Mouse (Mus musculus) liver, embryonic 14.5 days (tissue): ENCODE measurements around the gene Vps72. TPM values are rescaled to one million over a fixed set of nuclear protein-coding genes. Genes with fewer than 3 reads are reported as not detected.
A peak's percentile ranks its signal among the peaks of the same experiment; 100 is the strongest.
"Not testable (repeated sequence)": the region's sequence is repeated elsewhere in the genome, so short reads cannot be mapped to it uniquely, and the experiment has no call there.

ENCODE experiments used
- ATAC-seq: fragments of 200-750 bp; cut with Nextera tagmentation; 2 replicates; pipeline ENCODE4 v1.8.0; 2017; ENCODE audit warnings: moderate number of reproducible peaks, mild to moderate bottlenecking, moderate library complexity; ENCODE audit not compliant: insufficient read depth
- DNase-seq, 3 experiments: peaks; one replicate each; pipeline ENCODE4 v3.0.0-alpha.2; 2012 to 2013; ENCODE audit warnings: low read depth in 3 of 3, low spot score in 3 of 3
- H3K27ac ChIP-seq: fragments of 300-500 bp; sonication (generic); 2 replicates; pipeline ENCODE4 v1.5.1; 2014; ENCODE audit warnings: moderate library complexity, mild to moderate bottlenecking, control low read depth, inconsistent platforms
- H3K27me3 ChIP-seq: fragments of 300-500 bp; sonication (generic); 2 replicates; pipeline ENCODE4 v1.6.1; 2014; ENCODE audit warnings: mild to moderate bottlenecking, low read length, moderate library complexity; ENCODE audit not compliant: control insufficient read depth, insufficient read depth
- H3K36me3 ChIP-seq: fragments of 300-500 bp; sonication (generic); replicated peaks from 2 replicates; pipeline ENCODE4 v1.6.1; 2014; ENCODE audit warnings: low read depth; ENCODE audit not compliant: control insufficient read depth, insufficient read depth
- H3K4me1 ChIP-seq, 2 experiments: fragments of 200-500 bp in 1 of 2; fragments of 300-500 bp in 1 of 2; sonication (generic) in 1 of 2; replicated peaks; 2 replicates each; pipeline ENCODE4 v1.6.1; 2012 to 2014; ENCODE audit warnings: antibody characterized with exemption in 1 of 2, inconsistent platforms in 1 of 2, low read length in 1 of 2; ENCODE audit not compliant: control insufficient read depth in 2 of 2, insufficient read depth in 2 of 2
- H3K4me2 ChIP-seq: fragments of 300-500 bp; sonication (generic); 2 replicates; pipeline ENCODE4 v1.6.1; 2014; ENCODE audit warnings: low read depth, mild to moderate bottlenecking, control low read depth, moderate library complexity
- H3K4me3 ChIP-seq, 2 experiments: fragments of 200-500 bp in 1 of 2; fragments of 300-500 bp in 1 of 2; sonication (generic) in 1 of 2; 2 replicates each; pipeline ENCODE4 v1.5.1; 2012 to 2014; ENCODE audit warnings: low read depth in 2 of 2, low read length in 2 of 2, mild to moderate bottlenecking in 2 of 2, control low read depth in 1 of 2, inconsistent platforms in 1 of 2, moderate library complexity in 1 of 2; ENCODE audit not compliant: insufficient read depth in 1 of 2
- H3K9ac ChIP-seq: fragments of 300-500 bp; sonication (generic); replicated peaks from 2 replicates; pipeline ENCODE4 v1.6.1; 2014; ENCODE audit warnings: mild to moderate bottlenecking, control low read depth, moderate library complexity
- H3K9me3 ChIP-seq: fragments of 300-500 bp; sonication (generic); 2 replicates; pipeline ENCODE4 v1.6.1; 2016; ENCODE audit warnings: low read length, mixed read lengths; ENCODE audit not compliant: control insufficient read depth
- CTCF ChIP-seq: IDR thresholded peaks from 2 replicates; pipeline ENCODE4 v1.5.1; 2016; ENCODE audit warnings: antibody characterized with exemption, low read depth, control low read depth
- EP300 ChIP-seq: IDR thresholded peaks from 2 replicates; pipeline ENCODE4 v1.6.1; 2016; ENCODE audit warnings: antibody characterized with exemption, low read depth
- WGBS: fragments of 180-500 bp; shearing (Covaris S2); extraction: QIAGEN DNeasy Blood & Tissue Kit; methylation state at CpG from one replicate; pipeline ENCODE4 v1.1.7; 2014; ENCODE audit not compliant: insufficient replicate concordance; 5-methylcytosine and 5-hydroxymethylcytosine counted together
- polyA plus RNA-seq, 2 experiments: library from polyadenylated mRNA; depleted of rRNA in 1 of 2; stranded (reverse) in 1 of 2; unstranded in 1 of 2; fragments of >200 nt; fragmentation: Nextera tagmentation in 1 of 2; extraction: Ambion mirVana in 1 of 2; gene quantifications; 2 replicates each; pipeline versions ENCODE4 v1.2.1 to v1.2.3; 2012 to 2014

Gene Vps72
- polyA plus RNA-seq, 2 experiments, result 23.4 to 29.6 TPM

DNA sequence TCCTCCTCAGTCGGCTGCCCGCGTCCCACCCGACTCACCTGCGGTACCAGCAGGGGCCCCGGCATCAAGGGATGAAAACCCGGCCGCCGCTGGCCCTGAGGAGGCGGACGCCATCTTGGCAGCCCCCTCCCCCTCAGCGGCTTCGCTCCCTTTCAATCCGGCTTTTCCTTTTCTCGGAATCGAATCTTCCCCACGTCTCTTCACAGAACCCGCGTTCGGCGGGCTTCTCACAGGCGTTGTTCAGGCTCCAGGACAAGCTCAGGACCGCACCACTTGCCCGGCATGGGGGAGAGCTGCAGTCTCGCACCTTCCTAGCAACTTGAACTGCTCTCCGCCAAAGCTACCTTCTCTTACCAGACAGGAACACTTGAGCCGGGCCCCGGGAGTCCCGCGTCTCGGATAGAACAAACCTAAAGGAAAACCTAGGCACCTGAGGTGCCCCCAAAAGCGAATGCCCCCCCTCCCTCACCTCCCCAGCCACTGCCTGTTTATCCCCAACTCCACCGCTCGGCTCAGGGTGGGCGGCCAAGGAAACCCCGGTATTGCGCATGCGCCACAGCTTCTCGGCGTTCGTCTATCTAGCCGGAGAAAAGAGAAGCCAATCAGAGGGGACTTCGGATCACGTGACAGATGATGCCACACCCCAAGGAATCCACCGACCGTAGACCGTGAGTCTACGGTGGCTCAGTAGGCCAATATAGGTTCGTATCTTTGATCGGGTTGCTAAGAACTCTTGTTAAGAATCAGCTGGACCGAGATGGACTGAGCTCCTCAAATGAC is 4.3 kb upstream of the Vps72 start, which contains the start of gene Pip5k1a:
Gene Pip5k1a (minus strand): TSS at position 593 of the 780 bp plus-strand sequence.
- Histone ChIP-seq H3K9me3 (no peaks in the 10 kb centered on the region), H3K4me2 (peak within 1 kb of the TSS; percentile 97), H3K9ac (peak within 1 kb of the TSS; percentile 76), H3K4me3 (peak within 1 kb of the TSS; percentile 67 to 91), H3K27me3 (no peaks in the 10 kb centered on the region), H3K27ac (peak within 1 kb of the TSS; percentile 85), H3K36me3 (no peaks in the 10 kb centered on the region), H3K4me1 (peaks cover 7 to 23% of the 10 kb centered on the region in 2 experiments)
- TF ChIP-seq EP300 (peak; percentile 21; the same call in 1 of the 2 replicates), CTCF (peak; percentile 51)
- ATAC-seq, result peak; percentile 83
- under 1% methylated on average over 51 of the region's 51 CpGs for WGBS
- peak; percentile 98 to 99 (median 99) for DNase-seq

DNA sequence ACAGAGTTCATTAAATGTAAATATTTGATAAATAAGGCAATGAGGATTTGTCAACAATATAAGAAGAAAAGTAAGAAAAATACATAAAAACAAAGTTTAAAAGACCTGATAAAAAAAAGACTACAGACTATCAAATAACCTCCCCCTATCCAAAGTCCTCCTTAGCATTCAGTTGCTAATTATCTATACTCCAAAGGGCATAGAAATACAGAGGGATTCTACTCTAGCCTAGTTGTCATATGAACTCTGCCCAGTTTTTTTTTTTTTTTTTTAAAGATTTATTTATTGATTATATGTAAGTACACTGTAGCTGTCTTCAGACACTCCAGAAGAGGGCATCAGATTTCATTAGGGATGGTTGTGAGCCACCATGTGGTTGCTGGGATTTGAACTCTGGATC is 3.5 kb upstream of the Vps72 start:
- not testable (repeated sequence) for H3K27me3 ChIP-seq, DNase-seq, H3K9me3 ChIP-seq, H3K36me3 ChIP-seq, ATAC-seq
- Histone ChIP-seq H3K4me2 (peak overlapping the region; percentile 84), H3K27ac (peak overlapping the region; percentile 62), H3K4me1 (peaks cover 10 to 26% of the 10 kb centered on the region in 2 experiments), H3K9ac (peak overlapping the region; percentile 64), H3K4me3 (peak overlapping the region in 1 of 2 experiments; percentile 67; a peak in 2 of 4 replicates)

DNA sequence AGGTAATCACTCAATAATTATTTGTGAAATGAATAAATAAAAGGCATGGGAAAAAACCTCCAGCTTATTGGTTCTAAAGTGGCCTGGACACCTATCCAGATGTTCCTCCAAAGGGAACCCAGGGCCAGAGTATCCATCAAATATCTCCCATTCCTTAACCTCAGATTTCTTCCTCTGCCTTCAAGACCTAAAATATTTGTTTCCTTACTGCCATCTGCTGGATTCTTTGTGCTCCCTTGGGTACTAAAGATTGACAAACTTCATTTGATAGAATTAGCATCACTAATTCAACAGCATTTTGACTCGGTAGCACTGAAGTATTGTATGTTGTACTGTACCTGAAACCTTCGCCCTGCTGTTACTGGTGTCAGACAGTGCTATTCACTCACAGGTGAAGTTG is 2.9 kb upstream of the Vps72 start:
- DNase-seq, result peak in 1 of 3 experiments; percentile 14
- no peak overlapping the region for H3K27ac ChIP-seq

DNA sequence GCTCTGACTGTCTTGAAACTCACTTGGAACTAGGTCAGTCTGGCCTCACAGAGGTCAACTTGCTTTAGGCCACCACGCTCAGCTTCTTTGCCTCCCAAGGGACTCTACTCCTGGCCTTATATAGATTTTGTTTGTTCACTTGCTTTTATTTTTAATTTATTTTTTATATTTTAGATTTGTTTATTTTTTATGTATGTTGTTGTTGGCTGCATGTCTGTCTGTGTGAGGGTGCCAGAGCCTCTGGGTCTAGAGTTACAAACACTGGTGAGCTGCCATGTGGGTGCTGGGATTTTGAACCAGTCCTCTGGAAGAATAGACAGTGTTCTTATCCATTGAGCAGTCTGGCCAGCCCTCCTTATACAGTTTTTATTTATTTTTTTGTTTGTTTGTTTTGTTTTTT is 1.9 kb downstream of the Vps72 start:
- Histone ChIP-seq H3K9ac (no peak overlapping the region), H3K4me2 (no peak overlapping the region), H3K4me1 (peaks cover 4 to 15% of the 10 kb centered on the region in 2 experiments; a peak in 3 of 4 replicates), H3K27me3 (no peaks in the 10 kb centered on the region), H3K4me3 (no peak overlapping the region), H3K36me3 (no peaks in the 10 kb centered on the region; the same call in 1 of the 2 replicates), H3K27ac (no peak overlapping the region), H3K9me3 (no peaks in the 10 kb centered on the region)
- 97% methylated on average over 1 of the region's 1 CpGs for WGBS
- no peak for ATAC-seq
- DNase-seq, result no peak
- TF ChIP-seq CTCF (no peak), EP300 (no peak)

More for the DNA sequence above, 2.9 kb upstream of the Vps72 start:
- Histone ChIP-seq H3K27me3 (no peaks in the 10 kb centered on the region), H3K4me1 (peaks cover 11 to 28% of the 10 kb centered on the region in 2 experiments), H3K9me3 (no peaks in the 10 kb centered on the region), H3K4me3 (no peak overlapping the region), H3K4me2 (no peak overlapping the region), H3K36me3 (no peaks in the 10 kb centered on the region), H3K9ac (no peak overlapping the region)
- no peak for ATAC-seq
- TF ChIP-seq EP300, result no peak
- TF ChIP-seq CTCF, result peak; percentile 33; the same call in 1 of the 2 replicates
- WGBS, result 65% methylated on average over 2 of the region's 2 CpGs

DNA sequence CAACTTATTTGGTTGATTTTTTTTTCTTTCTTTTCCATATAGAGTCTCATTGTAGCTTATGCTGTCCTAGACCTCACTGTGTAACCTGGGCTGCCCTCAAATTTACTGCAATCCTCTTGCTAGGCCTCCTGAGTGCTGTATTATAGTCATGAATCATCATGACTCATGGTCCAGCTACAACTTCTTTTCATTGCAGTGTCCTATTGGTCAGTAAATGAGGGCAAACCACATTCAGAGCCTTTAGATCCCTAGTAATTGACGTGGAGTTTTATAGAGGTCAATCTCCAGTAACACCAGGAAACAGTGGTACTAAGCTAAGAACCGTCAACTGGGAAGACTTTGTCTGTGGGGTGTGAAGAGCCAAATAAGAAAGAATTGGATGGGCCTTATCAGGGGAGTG is 6.9 kb downstream of the Vps72 start:
- Histone ChIP-seq H3K9ac (no peak overlapping the region), H3K4me1 (no peaks in the 10 kb centered on the region), H3K9me3 (no peaks in the 10 kb centered on the region), H3K27me3 (no peaks in the 10 kb centered on the region), H3K36me3 (peaks cover 19% of the 10 kb centered on the region), H3K4me3 (no peak overlapping the region), H3K4me2 (no peak overlapping the region), H3K27ac (no peak overlapping the region)
- ATAC-seq (no peak), DNase-seq (no peak)
- 80% methylated on average over 2 of the region's 2 CpGs for WGBS
- TF ChIP-seq CTCF (no peak), EP300 (no peak)
